Mouse (Mus musculus) G1E (cell line): ENCODE measurements at regions not wholly inside any gene's neighbourhood (a gene's known extent, or its start where the extent isn't known, plus 50 kb on each side); places are given as distances from the start of the nearest gene placed in this dataset.

Experiments used
- CTCF ChIP-seq: IDR thresholded peaks from 2 replicates; pipeline ENCODE4 v1.5.1; 2012; ENCODE audit warnings: low read depth, low read length, inconsistent platforms, mixed read lengths
- GATA1 ChIP-seq: IDR thresholded peaks from 2 replicates; pipeline ENCODE4 v1.6.1; 2012; ENCODE audit warnings: borderline replicate concordance, low read length, inconsistent platforms, mixed read lengths
- GATA2 ChIP-seq: IDR thresholded peaks from 2 replicates; pipeline ENCODE4 v1.6.1; 2012; ENCODE audit warnings: low read depth, low read length, inconsistent platforms, borderline replicate concordance
- POLR2AphosphoS5 ChIP-seq: IDR thresholded peaks from 2 replicates; pipeline ENCODE4 v1.6.1; 2012; ENCODE audit warnings: low read depth, low read length, inconsistent platforms; ENCODE audit not compliant: insufficient replicate concordance
- TAL1 ChIP-seq: conservative IDR thresholded peaks from 2 replicates; pipeline ENCODE4 v1.6.1; 2012; ENCODE audit warnings: low read depth, low read length, inconsistent platforms, mixed read lengths

- TF ChIP-seq CTCF (no peak), GATA1 (no peak), POLR2AphosphoS5 (no peak), TAL1 (no peak), GATA2 (no peak)
Measured at GRCm38 (mm10) chr4:67948000-67948399, 1006.2 kb downstream of the Brinp1 start.
